Mouse (Mus musculus): Measurements from ENCODE around the gene Ddn.

DNA sequence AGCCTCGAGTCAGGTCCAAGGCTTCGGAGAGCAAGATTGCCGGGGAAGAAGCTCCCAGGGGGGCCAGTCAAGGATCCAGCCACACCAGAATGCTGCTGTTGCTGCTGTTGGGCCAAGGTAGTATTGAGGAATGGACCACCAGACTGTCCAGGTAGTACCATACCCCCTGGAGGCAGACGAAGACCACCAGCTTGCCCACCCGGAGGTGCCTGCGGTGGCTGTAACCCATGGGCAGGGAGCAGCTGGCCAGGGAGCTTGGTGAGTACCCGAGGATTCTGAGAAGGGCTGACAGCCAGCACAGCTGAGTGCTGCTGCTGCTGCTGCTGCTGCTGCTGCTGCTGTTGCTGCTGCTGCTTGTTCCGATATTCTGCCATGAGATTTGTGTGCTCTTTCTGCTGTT, 36.9 kb upstream of the Ddn start:
- no peak for TF ChIP-seq CTCF (IDR thresholded peaks at IDR 0.05; ENCODE audit: extremely low read depth, insufficient read length, insufficient replicate concordance, low read depth, low read length)
- no peak for TF ChIP-seq POLR2A (IDR thresholded peaks at IDR 0.05; ENCODE audit: low read depth, low read length)
